Mouse (Mus musculus) MEL (cell line): ENCODE data around the gene Mapkap1. TPM values are rescaled to one million over a fixed set of nuclear protein-coding genes. Genes with fewer than 3 reads are reported as not detected.

Source experiments
- DNase-seq: peaks from one replicate; pipeline ENCODE4 v3.0.0; 2011; ENCODE audit warnings: low read depth, low spot score
- H3K27ac ChIP-seq: 2 replicates; pipeline ENCODE4 v1.5.1; 2012; ENCODE audit warnings: low read depth, mild to moderate bottlenecking, control low read depth, low read length, moderate library complexity; ENCODE audit not compliant: control insufficient read depth
- H3K27me3 ChIP-seq, 2 experiments: fragments of 150-350 bp in 1 of 2; sonication (generic) in 1 of 2; 2 replicates each; pipeline ENCODE4 v1.6.1; 2012; ENCODE audit warnings: low read length in 2 of 2, mild to moderate bottlenecking in 2 of 2, improper control_type of control experiment in 1 of 2, moderate library complexity in 1 of 2; ENCODE audit not compliant: insufficient read depth in 2 of 2, control insufficient read depth in 1 of 2
- H3K36me3 ChIP-seq, 2 experiments: 2 replicates each; pipeline ENCODE4 v1.6.1; 2012 to 2014; ENCODE audit warnings: low read length in 2 of 2, improper control_type of control experiment in 1 of 2, inconsistent platforms in 1 of 2, mild to moderate bottlenecking in 1 of 2; ENCODE audit not compliant: insufficient read depth in 2 of 2, control insufficient read depth in 1 of 2
- H3K4me1 ChIP-seq, 2 experiments: fragments of 150-350 bp in 1 of 2; sonication (generic) in 1 of 2; 2 replicates each; pipeline ENCODE4 v1.6.1; 2012; ENCODE audit warnings: low read length in 2 of 2, improper control_type of control experiment in 1 of 2, mild to moderate bottlenecking in 1 of 2; ENCODE audit not compliant: insufficient read depth in 2 of 2, control insufficient read depth in 1 of 2
- H3K4me3 ChIP-seq, 2 experiments: fragments of 150-350 bp in 1 of 2; sonication (generic) in 1 of 2; 2 replicates each; pipeline ENCODE4 v1.5.1; 2012; ENCODE audit warnings: low read depth in 2 of 2, low read length in 2 of 2, mild to moderate bottlenecking in 2 of 2, moderate library complexity in 2 of 2, control low read depth in 1 of 2, improper control_type of control experiment in 1 of 2; ENCODE audit not compliant: control insufficient read depth in 1 of 2, insufficient read depth in 1 of 2
- H3K79me2 ChIP-seq: 2 replicates; pipeline ENCODE4 v1.6.1; 2012; ENCODE audit warnings: mild to moderate bottlenecking, low read length, moderate library complexity; ENCODE audit not compliant: control insufficient read depth, poor library complexity, insufficient read depth
- H3K9ac ChIP-seq: 2 replicates; pipeline ENCODE4 v1.6.1; 2012; ENCODE audit warnings: low read depth, mild to moderate bottlenecking, control low read depth, low read length, moderate library complexity; ENCODE audit not compliant: control insufficient read depth, poor library complexity, severe bottlenecking
- H3K9me3 ChIP-seq: fragments of 150-350 bp; sonication (generic); replicated peaks from 2 replicates; pipeline ENCODE4 v1.6.1; 2012; ENCODE audit warnings: mild to moderate bottlenecking, low read length, improper control_type of control experiment, moderate library complexity; ENCODE audit not compliant: insufficient read depth
- BHLHE40 ChIP-seq: IDR thresholded peaks from 2 replicates; pipeline ENCODE4 v1.6.1; 2012; ENCODE audit warnings: low read depth, mild to moderate bottlenecking, inconsistent platforms, low read length, improper control_type of control experiment, borderline replicate concordance
- CHD1 ChIP-seq: IDR thresholded peaks from 2 replicates; pipeline ENCODE4 v1.6.1; 2012; ENCODE audit warnings: low read depth, mild to moderate bottlenecking, inconsistent platforms, low read length, improper control_type of control experiment
- CTCF ChIP-seq, 3 experiments: IDR thresholded peaks in 2 of 3; conservative IDR thresholded peaks in 1 of 3; 2 replicates each; pipeline ENCODE4 v1.5.1; 2011 to 2012; ENCODE audit warnings: low read length in 3 of 3, low read depth in 2 of 3, mild to moderate bottlenecking in 2 of 3, improper control_type of control experiment in 1 of 3, inconsistent platforms in 1 of 3, mixed read lengths in 1 of 3, moderate library complexity in 1 of 3; ENCODE audit not compliant: control insufficient read depth in 1 of 3, insufficient read depth in 1 of 3, poor library complexity in 1 of 3, severe bottlenecking in 1 of 3
- E2F4 ChIP-seq: IDR thresholded peaks from 2 replicates; pipeline ENCODE4 v1.6.1; 2011; ENCODE audit warnings: low read depth, low read length, improper control_type of control experiment, borderline replicate concordance
- ELF1 ChIP-seq: IDR thresholded peaks from 2 replicates; pipeline ENCODE4 v1.6.1; 2014; ENCODE audit warnings: low read depth, mild to moderate bottlenecking, inconsistent platforms, low read length, improper control_type of control experiment, moderate library complexity
- EP300 ChIP-seq, 2 experiments: IDR thresholded peaks; 2 replicates each; pipeline ENCODE4 v1.6.1; 2011; ENCODE audit warnings: improper control_type of control experiment in 2 of 2, low read length in 2 of 2, low read depth in 1 of 2, mild to moderate bottlenecking in 1 of 2
- GABPA ChIP-seq: IDR thresholded peaks from 2 replicates; pipeline ENCODE4 v1.6.1; 2012; ENCODE audit warnings: low read depth, mild to moderate bottlenecking, inconsistent platforms, low read length, improper control_type of control experiment, moderate library complexity
- GATA1 ChIP-seq: IDR thresholded peaks from 2 replicates; pipeline ENCODE4 v1.6.1; 2011; ENCODE audit warnings: low read depth, low read length, improper control_type of control experiment
- HCFC1 ChIP-seq: IDR thresholded peaks from 2 replicates; pipeline ENCODE4 v1.6.1; 2012; ENCODE audit warnings: low read depth, mild to moderate bottlenecking, inconsistent platforms, low read length, improper control_type of control experiment, moderate library complexity
- JUND ChIP-seq: IDR thresholded peaks from 2 replicates; pipeline ENCODE4 v1.6.1; 2011; ENCODE audit warnings: low read depth, mild to moderate bottlenecking, improper control_type of control experiment, low read length
- KAT2A ChIP-seq: conservative IDR thresholded peaks from 2 replicates; pipeline ENCODE4 v1.6.1; 2012; ENCODE audit warnings: low read depth, low read length, improper control_type of control experiment, inconsistent platforms
- MAFK ChIP-seq: IDR thresholded peaks from 2 replicates; pipeline ENCODE4 v1.6.1; 2011; ENCODE audit warnings: low read depth, mild to moderate bottlenecking, low read length, improper control_type of control experiment, borderline replicate concordance
- MAX ChIP-seq: IDR thresholded peaks from 2 replicates; pipeline ENCODE4 v1.6.1; 2011; ENCODE audit warnings: low read length, improper control_type of control experiment
- MAZ ChIP-seq: IDR thresholded peaks from 2 replicates; pipeline ENCODE4 v1.6.1; 2012; ENCODE audit warnings: low read depth, mild to moderate bottlenecking, inconsistent platforms, low read length, improper control_type of control experiment
- MEF2A ChIP-seq: IDR thresholded peaks from 2 replicates; pipeline ENCODE4 v1.6.1; 2014; ENCODE audit warnings: low read depth, mild to moderate bottlenecking, inconsistent platforms, low read length, improper control_type of control experiment; ENCODE audit not compliant: poor library complexity, insufficient replicate concordance, severe bottlenecking; ENCODE audit errors: extremely low read depth
- MXI1 ChIP-seq: IDR thresholded peaks from 2 replicates; pipeline ENCODE4 v1.6.1; 2011; ENCODE audit warnings: mild to moderate bottlenecking, low read depth, low read length, improper control_type of control experiment
- MYC ChIP-seq: IDR thresholded peaks from 2 replicates; pipeline ENCODE4 v1.6.1; 2011; ENCODE audit warnings: low read depth, mild to moderate bottlenecking, low read length, improper control_type of control experiment, moderate library complexity
- NELFE ChIP-seq: IDR thresholded peaks from 2 replicates; pipeline ENCODE4 v1.6.1; 2011; ENCODE audit warnings: low read depth, low read length, improper control_type of control experiment
- POLR2A ChIP-seq, 2 experiments: IDR thresholded peaks; 2 replicates each; pipeline ENCODE4 v1.6.1; 2011 to 2012; ENCODE audit warnings: low read length in 2 of 2, mild to moderate bottlenecking in 2 of 2, control low read depth in 1 of 2, improper control_type of control experiment in 1 of 2, low read depth in 1 of 2, moderate library complexity in 1 of 2; ENCODE audit not compliant: control insufficient read depth in 1 of 2, insufficient read depth in 1 of 2, poor library complexity in 1 of 2
- RCOR1 ChIP-seq: IDR thresholded peaks from 2 replicates; pipeline ENCODE4 v1.6.1; 2012; ENCODE audit warnings: low read depth, mild to moderate bottlenecking, inconsistent platforms, low read length, improper control_type of control experiment
- SMC3 ChIP-seq: IDR thresholded peaks from 2 replicates; pipeline ENCODE4 v1.6.1; 2011; ENCODE audit warnings: low read depth, low read length, improper control_type of control experiment
- TAL1 ChIP-seq: IDR thresholded peaks from 2 replicates; pipeline ENCODE4 v1.6.1; 2012; ENCODE audit warnings: mild to moderate bottlenecking, inconsistent platforms, low read length, moderate library complexity, mixed read lengths
- TBP ChIP-seq: IDR thresholded peaks from 2 replicates; pipeline ENCODE4 v1.8.0; 2011; ENCODE audit warnings: low read depth, low read length, improper control_type of control experiment
- TCF12 ChIP-seq: IDR thresholded peaks from 2 replicates; pipeline ENCODE4 v1.6.1; 2014; ENCODE audit warnings: low read depth, mild to moderate bottlenecking, inconsistent platforms, low read length, improper control_type of control experiment, moderate library complexity
- USF1 ChIP-seq: IDR thresholded peaks from 2 replicates; pipeline ENCODE4 v1.6.1; 2014; ENCODE audit warnings: low read depth, mild to moderate bottlenecking, inconsistent platforms, low read length, improper control_type of control experiment, moderate library complexity
- USF2 ChIP-seq, 2 experiments: IDR thresholded peaks; 2 replicates each; pipeline ENCODE4 v1.6.1; 2011 to 2012; ENCODE audit warnings: improper control_type of control experiment in 2 of 2, low read length in 2 of 2, borderline replicate concordance in 1 of 2, inconsistent platforms in 1 of 2, low read depth in 1 of 2, mild to moderate bottlenecking in 1 of 2; ENCODE audit not compliant: insufficient read depth in 1 of 2
- ZKSCAN1 ChIP-seq: IDR thresholded peaks from 2 replicates; pipeline ENCODE4 v1.6.1; 2012; ENCODE audit warnings: low read depth, mild to moderate bottlenecking, inconsistent platforms, low read length, improper control_type of control experiment, moderate library complexity
- ZNF384 ChIP-seq: IDR thresholded peaks from 2 replicates; pipeline ENCODE4 v1.6.1; 2012; ENCODE audit warnings: low read depth, mild to moderate bottlenecking, inconsistent platforms, low read length, improper control_type of control experiment
- polyA plus RNA-seq, 2 experiments: library from polyadenylated mRNA; stranded (reverse) in 1 of 2; unstranded in 1 of 2; fragments of >175 nt in 1 of 2; fragments of >200 nt in 1 of 2; gene quantifications; 2 replicates each; pipeline versions ENCODE4 v1.2.1 to v1.2.4; 2012; ENCODE audit warnings: low replicate concordance in 2 of 2, low read depth in 1 of 2; ENCODE audit not compliant: insufficient read length in 2 of 2, insufficient read depth in 1 of 2, missing spikeins in 1 of 2
- total RNA-seq: library from RNA; depleted of rRNA; stranded (reverse); fragments of 300-350 nt; gene quantifications from 2 replicates; pipeline ENCODE4 v1.2.3, GENCODE M21; 2012

Mapkap1 gene
- total and polyA plus RNA-seq, 3 experiments, result 42.1 to 52.5 TPM; not detected in 1

DNA sequence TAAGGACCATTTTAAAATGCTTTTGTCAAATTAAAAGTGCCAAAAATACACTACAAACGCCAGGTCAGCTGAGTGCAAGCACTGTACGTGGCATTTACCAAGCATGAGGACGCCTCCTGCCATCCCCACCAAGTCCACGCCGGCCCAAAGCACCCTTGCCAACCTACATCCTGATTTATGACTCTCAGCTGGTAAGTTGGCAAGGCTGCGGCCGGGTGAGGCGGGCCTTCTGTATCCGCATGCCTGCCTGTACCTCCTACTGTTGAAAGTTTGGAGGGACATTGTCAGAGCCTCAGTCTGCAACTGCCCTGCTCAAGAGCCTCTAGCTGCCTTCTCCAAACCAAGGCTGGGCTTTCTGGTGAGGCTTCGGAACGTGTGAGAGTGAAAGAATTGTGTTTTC lies 215.9 kb downstream of the Mapkap1 start:
- Histone ChIP-seq H3K36me3 (no peaks in the 10 kb centered on the region; a peak in 1 of 4 replicates), H3K9me3 (no peaks in the 10 kb centered on the region), H3K4me3 (no peak overlapping the region), H3K27ac (no peak overlapping the region), H3K9ac (no peak overlapping the region), H3K79me2 (no peaks in the 10 kb centered on the region), H3K27me3 (no peaks in the 10 kb centered on the region), H3K4me1 (peaks cover 0 to 4% of the 10 kb centered on the region in 2 experiments; a peak in 1 of 4 replicates)
- no peak for TF ChIP-seq TBP
- no peak for TF ChIP-seq BHLHE40
- no peak for TF ChIP-seq EP300 (IDR thresholded peaks at IDR 0.05; ENCODE audit: low read depth in 1 of 2, low read length in 2 of 2)
- TF ChIP-seq E2F4, result no peak
- no peak for TF ChIP-seq MAZ
- no peak for TF ChIP-seq CTCF (IDR thresholded peaks at IDR 0.05 in 2 of 3, conservative IDR thresholded peaks at IDR 0.05 in 1 of 3; ENCODE audit: control insufficient read depth in 1 of 3, insufficient read depth in 1 of 3, low read depth in 2 of 3, low read length in 3 of 3, poor library complexity in 1 of 3, severe bottlenecking in 1 of 3)
- TF ChIP-seq POLR2A (IDR thresholded peaks at IDR 0.05; ENCODE audit: control insufficient read depth in 1 of 2, insufficient read depth in 1 of 2, low read depth in 1 of 2, low read length in 2 of 2, poor library complexity in 1 of 2), result no peak
- TF ChIP-seq TAL1, result no peak
- no peak for TF ChIP-seq ZNF384
- no peak for TF ChIP-seq HCFC1
- TF ChIP-seq CHD1, result no peak
- no peak for TF ChIP-seq USF2 (IDR thresholded peaks at IDR 0.05; ENCODE audit: borderline replicate concordance in 1 of 2, insufficient read depth in 1 of 2, low read depth in 1 of 2, low read length in 2 of 2)
- no peak for TF ChIP-seq SMC3
- TF ChIP-seq RCOR1, result no peak
- TF ChIP-seq KAT2A, result no peak
- no peak for TF ChIP-seq ZKSCAN1
- no peak for TF ChIP-seq ELF1
- TF ChIP-seq MYC, result no peak
- TF ChIP-seq MAFK, result no peak
- TF ChIP-seq NELFE, result no peak
- DNase-seq, result no peak

- no peak overlapping the region for H3K4me3 ChIP-seq
- H3K27ac ChIP-seq, result no peak overlapping the region
- H3K9me3 ChIP-seq, result no peaks in the 10 kb centered on the region
- peaks cover 0 to 6% of the 10 kb centered on the region in 2 experiments; a peak in 2 of 4 replicates for H3K4me1 ChIP-seq
- H3K27me3 ChIP-seq, result no peaks in the 10 kb centered on the region
- no peaks in the 10 kb centered on the region for H3K79me2 ChIP-seq
- no peak overlapping the region for H3K9ac ChIP-seq
- no peak for TF ChIP-seq MEF2A
- TF ChIP-seq USF1, result no peak
- no peak for TF ChIP-seq MAX
- no peak for TF ChIP-seq GATA1
- TF ChIP-seq BHLHE40, result no peak
- no peak for TF ChIP-seq POLR2A (IDR thresholded peaks at IDR 0.05; ENCODE audit: control insufficient read depth in 1 of 2, insufficient read depth in 1 of 2, low read depth in 1 of 2, low read length in 2 of 2, poor library complexity in 1 of 2)
- no peak for TF ChIP-seq JUND
- no peak for TF ChIP-seq RCOR1
- no peak for TF ChIP-seq TCF12
- no peak for TF ChIP-seq GABPA
- no peak for TF ChIP-seq EP300 (IDR thresholded peaks at IDR 0.05; ENCODE audit: low read depth in 1 of 2, low read length in 2 of 2)
- no peak for TF ChIP-seq MXI1
- TF ChIP-seq CHD1, result no peak
- TF ChIP-seq ZNF384, result no peak
- DNase-seq, result no peak
- no peaks in the 10 kb centered on the region; a peak in 1 of 4 replicates for H3K36me3 ChIP-seq
These were observed 216.6 kb downstream of the Mapkap1 start for GRCm38 (mm10) chr2:34623181-34623580.
